Mouse (Mus musculus): ENCODE measurements around the gene Hmgcll1. TPM values are rescaled to one million over a fixed set of nuclear protein-coding genes. Genes with fewer than 3 reads are reported as not detected.

Gene Hmgcll1
- polyA plus RNA-seq, 1 experiment from 2014 or later, result 0.21 TPM

DNA sequence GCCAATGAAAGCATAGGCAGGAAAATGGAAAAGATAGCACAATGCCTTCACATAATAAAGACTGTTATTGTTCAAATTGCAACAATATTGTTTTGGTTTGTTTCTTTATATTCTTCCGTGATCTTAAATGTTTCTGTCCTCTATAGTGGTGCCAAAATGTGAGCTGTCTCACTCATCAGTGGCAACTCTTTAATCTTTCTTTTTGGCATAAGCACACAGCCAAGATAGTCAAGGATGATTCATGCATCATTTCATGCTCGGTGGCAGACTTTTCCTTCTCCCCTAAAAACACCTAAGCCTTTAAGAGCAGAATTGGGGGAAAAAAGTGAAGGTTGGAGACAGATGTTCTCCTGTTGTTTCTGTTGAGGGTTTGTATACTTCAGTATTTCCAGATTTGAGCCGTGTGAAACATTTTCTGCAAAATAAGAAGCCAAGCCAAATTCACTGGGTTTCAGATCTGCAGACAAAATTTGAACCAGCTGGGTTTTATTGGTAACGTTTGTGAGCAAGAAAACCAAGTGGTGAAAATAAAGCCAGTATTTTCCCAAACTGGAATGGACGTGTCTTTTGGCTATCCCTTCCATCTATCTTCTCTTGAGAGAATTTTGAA lies 158.1 kb downstream of the Hmgcll1 start:
- no peaks in the 10 kb centered on the region for H3K27me3 ChIP-seq (replicated peaks)
- no peak overlapping the region for H3K4me2 ChIP-seq
- no peaks in the 10 kb centered on the region for H3K36me3 ChIP-seq
- no peak overlapping the region for H3K4me3 ChIP-seq
- H3K9me3 ChIP-seq (replicated peaks), result no peaks in the 10 kb centered on the region
- WGBS (ENCODE audit: insufficient replicate concordance), result 56% methylated on average over 5 of the region's 5 CpGs
- H3K27ac ChIP-seq, result no peak overlapping the region
- H3K4me1 ChIP-seq, result no peaks in the 10 kb centered on the region
- no peak for ATAC-seq
- no peak overlapping the region for H3K9ac ChIP-seq

DNA sequence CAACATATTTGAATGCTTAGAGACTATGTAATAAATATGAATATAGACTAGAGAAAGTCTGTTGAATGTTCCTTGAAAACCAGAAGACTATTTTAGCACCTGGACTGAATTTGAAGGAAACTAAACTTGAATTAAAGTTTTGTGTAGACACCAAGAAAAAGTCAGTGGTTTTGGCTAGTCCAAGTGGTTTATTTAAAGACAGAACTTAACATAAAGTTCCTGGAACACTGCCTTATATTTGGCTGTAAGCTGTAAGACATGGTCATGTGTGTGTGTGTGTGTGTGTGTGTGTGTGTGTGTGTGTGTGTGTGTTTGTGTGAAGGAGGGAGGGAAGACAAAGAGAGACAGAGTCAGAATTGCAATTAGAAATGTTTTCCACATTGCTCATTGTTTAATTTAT lies 164.6 kb downstream of the Hmgcll1 start:
- H3K36me3 ChIP-seq, result no peaks in the 10 kb centered on the region
- no peaks in the 10 kb centered on the region for H3K4me1 ChIP-seq
- no peak for ATAC-seq
- H3K27ac ChIP-seq, result no peak overlapping the region
- H3K4me3 ChIP-seq, result no peak overlapping the region
- H3K4me2 ChIP-seq, result no peak overlapping the region
- no peaks in the 10 kb centered on the region for H3K9me3 ChIP-seq (replicated peaks)
- H3K9ac ChIP-seq, result no peak overlapping the region
- H3K27me3 ChIP-seq (replicated peaks), result no peaks in the 10 kb centered on the region

Other genes with a start within 250 kb of the Hmgcll1 start
- 2.7 and 2.9 TPM in 2 replicates for gene Bmp5, start 239.5 kb upstream of the Hmgcll1 start, polyA plus RNA-seq (2016; fragmentation: Nextera tagmentation; extraction: Ambion mirVana)
- gene Gfral, start 198.8 kb downstream of the Hmgcll1 start, polyA plus RNA-seq (2016; fragmentation: Nextera tagmentation; extraction: Ambion mirVana), result not detected in 2 replicates

Measured in liver, embryonic 12.5 days (tissue).